Mouse (Mus musculus): ENCODE results near the gene Fbxo7. TPM values are rescaled to one million over a fixed set of nuclear protein-coding genes. Genes with fewer than 3 reads are reported as not detected.

Gene Fbxo7
- polyA plus RNA-seq, 1 experiment from 2014 or later = 25.9 TPM

DNA sequence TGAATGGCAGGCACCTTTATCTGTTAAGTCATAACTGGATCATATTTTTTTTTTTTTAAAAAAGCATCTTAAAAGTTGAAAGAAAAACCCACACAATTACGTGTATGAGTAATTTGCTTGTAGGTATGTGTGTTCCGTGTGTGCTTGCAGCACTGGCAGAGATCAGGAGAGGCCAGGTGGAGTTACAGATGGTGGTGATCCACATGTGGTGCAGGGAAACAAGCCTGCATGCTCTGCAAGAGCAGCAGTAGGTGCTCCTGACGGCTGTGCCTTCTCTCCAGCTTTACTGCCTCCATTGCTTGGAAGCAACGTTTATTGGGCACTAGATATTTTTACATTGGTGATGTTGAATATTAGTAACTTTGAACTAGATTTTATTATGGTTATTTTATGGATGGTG lies 21.9 kb downstream of the Fbxo7 start:
- Histone ChIP-seq H3K9ac (replicated peaks) (no peak overlapping the region), H3K27ac (no peak overlapping the region), H3K9me3 (no peaks in the 10 kb centered on the region), H3K4me3 (replicated peaks) (no peak overlapping the region), H3K4me2 (no peak overlapping the region), H3K27me3 (no peaks in the 10 kb centered on the region), H3K4me1 (replicated peaks) (no peaks in the 10 kb centered on the region), H3K36me3 (peaks cover 46% of the 10 kb centered on the region)
- ATAC-seq (ENCODE audit: insufficient number of reproducible peaks, insufficient read depth, low FRiP score, low TSS enrichment, low read depth) = no peak
- 74% methylated on average over 4 of the region's 4 CpGs for WGBS

DNA sequence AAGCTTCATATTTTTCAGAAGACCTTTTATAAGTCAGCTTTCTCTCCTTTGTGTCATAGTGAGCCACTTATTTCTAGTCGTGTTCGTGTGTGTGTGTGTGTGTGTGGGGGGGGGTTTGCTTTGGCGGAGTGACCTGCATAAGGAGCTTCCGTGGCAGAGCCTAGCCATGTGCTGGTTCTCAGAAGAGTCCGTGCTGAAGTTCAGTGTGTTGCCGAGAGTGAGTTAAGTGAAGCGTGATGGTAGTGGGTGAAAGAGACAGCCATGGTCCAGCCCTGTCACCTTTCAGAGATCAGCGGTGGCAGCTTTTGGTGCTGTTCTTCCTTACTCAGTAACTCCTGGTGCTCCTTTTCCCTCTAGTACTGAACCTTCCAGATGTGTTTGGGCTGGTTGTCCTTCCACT lies 22.3 kb downstream of the Fbxo7 start:
- Histone ChIP-seq H3K4me2 (no peak overlapping the region), H3K27me3 (no peaks in the 10 kb centered on the region), H3K4me1 (replicated peaks) (no peaks in the 10 kb centered on the region), H3K27ac (no peak overlapping the region), H3K9ac (replicated peaks) (no peak overlapping the region), H3K4me3 (replicated peaks) (no peak overlapping the region), H3K36me3 (peaks cover 43% of the 10 kb centered on the region), H3K9me3 (no peaks in the 10 kb centered on the region)
- WGBS = 89% methylated on average over 8 of the region's 8 CpGs
- no peak for ATAC-seq (ENCODE audit: insufficient number of reproducible peaks, insufficient read depth, low FRiP score, low TSS enrichment, low read depth)

DNA sequence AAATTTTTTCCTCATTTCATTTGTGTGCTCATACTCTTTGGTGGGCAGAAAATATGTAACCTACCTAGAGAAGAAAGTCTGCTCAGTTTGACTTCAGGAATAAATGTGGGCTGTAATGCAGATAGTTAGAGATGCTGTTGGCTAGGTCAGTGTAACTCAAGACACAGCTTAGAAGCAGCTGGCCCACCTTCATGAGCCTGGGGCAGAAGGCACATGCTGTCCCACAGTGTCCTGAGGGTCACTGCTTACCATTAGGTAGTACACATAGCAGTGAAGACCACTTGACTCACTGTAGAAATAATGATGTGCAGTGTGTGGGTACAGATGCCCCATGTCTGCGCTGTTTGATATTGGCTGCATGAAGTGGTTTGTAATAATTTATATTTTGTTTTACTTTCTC lies 24.6 kb downstream of the Fbxo7 start:
- Histone ChIP-seq H3K4me1 (replicated peaks) (no peaks in the 10 kb centered on the region), H3K27me3 (no peaks in the 10 kb centered on the region), H3K4me2 (no peak overlapping the region), H3K9ac (replicated peaks) (no peak overlapping the region), H3K36me3 (peaks cover 39% of the 10 kb centered on the region), H3K27ac (no peak overlapping the region), H3K4me3 (replicated peaks) (no peak overlapping the region), H3K9me3 (no peaks in the 10 kb centered on the region)
- WGBS = 97% methylated on average over 1 of the region's 1 CpGs
- ATAC-seq (ENCODE audit: insufficient number of reproducible peaks, insufficient read depth, low FRiP score, low TSS enrichment, low read depth) = no peak

DNA sequence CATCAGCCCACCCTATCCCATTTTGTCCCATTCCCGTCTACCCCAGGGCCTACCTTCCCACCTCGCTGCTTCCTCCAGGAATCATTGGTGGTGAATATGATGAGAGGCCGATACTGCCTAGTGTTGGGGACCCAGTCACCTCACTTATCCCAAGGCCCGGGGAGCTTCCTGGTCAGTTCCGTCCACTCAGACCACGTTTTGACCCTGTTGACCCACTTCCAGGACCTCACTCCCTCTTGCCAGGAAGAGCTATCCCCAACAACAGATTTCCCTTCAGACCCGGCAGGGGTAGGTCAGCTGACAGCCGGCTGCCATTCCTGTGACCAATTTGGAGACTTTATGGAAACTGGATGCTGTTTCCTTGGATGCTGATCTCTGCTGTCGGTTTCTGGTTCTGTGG lies 26.0 kb downstream of the Fbxo7 start:
- no peaks in the 10 kb centered on the region for H3K9me3 ChIP-seq
- no peak overlapping the region for H3K4me2 ChIP-seq
- no peaks in the 10 kb centered on the region for H3K4me1 ChIP-seq (replicated peaks)
- H3K4me3 ChIP-seq (replicated peaks) = no peak overlapping the region
- H3K27me3 ChIP-seq = no peaks in the 10 kb centered on the region
- no peak overlapping the region for H3K9ac ChIP-seq (replicated peaks)
- WGBS = 88% methylated on average over 9 of the region's 9 CpGs
- no peak overlapping the region for H3K27ac ChIP-seq
- ATAC-seq (ENCODE audit: insufficient number of reproducible peaks, insufficient read depth, low FRiP score, low TSS enrichment, low read depth) = no peak
- peaks cover 39% of the 10 kb centered on the region for H3K36me3 ChIP-seq

DNA sequence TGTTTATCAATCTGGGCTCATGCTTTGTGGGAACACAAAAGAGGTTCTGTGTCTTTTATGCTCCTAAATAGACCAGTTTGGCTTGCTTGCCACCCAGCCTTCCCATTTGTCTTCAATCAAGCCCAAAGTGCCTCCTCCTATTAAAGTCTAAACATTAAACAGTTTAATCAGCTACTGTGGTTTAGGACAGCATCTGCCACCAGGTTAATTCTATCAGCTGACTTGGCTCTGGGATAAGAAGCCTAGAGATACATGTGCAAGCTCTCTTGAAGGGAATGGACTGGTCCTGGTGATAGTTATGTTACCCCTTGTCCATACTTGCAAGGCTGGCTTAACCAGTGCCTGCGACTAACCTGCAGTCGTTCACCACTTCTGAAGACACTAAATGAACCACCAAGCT lies 28.8 kb downstream of the Fbxo7 start:
- 34% methylated on average over 2 of the region's 2 CpGs for whole genome bisulfite sequencing
- no peaks in the 10 kb centered on the region for H3K9me3 ChIP-seq
- peaks cover 21% of the 10 kb centered on the region for H3K36me3 ChIP-seq
- no peaks in the 10 kb centered on the region for H3K27me3 ChIP-seq
- H3K4me3 ChIP-seq (replicated peaks) = no peak overlapping the region
- ATAC-seq (ENCODE audit: insufficient number of reproducible peaks, insufficient read depth, low FRiP score, low TSS enrichment, low read depth) = no peak
- no peaks in the 10 kb centered on the region for H3K4me1 ChIP-seq (replicated peaks)
- H3K9ac ChIP-seq (replicated peaks) = no peak overlapping the region
- no peak overlapping the region for H3K4me2 ChIP-seq
- H3K27ac ChIP-seq = no peak overlapping the region

DNA sequence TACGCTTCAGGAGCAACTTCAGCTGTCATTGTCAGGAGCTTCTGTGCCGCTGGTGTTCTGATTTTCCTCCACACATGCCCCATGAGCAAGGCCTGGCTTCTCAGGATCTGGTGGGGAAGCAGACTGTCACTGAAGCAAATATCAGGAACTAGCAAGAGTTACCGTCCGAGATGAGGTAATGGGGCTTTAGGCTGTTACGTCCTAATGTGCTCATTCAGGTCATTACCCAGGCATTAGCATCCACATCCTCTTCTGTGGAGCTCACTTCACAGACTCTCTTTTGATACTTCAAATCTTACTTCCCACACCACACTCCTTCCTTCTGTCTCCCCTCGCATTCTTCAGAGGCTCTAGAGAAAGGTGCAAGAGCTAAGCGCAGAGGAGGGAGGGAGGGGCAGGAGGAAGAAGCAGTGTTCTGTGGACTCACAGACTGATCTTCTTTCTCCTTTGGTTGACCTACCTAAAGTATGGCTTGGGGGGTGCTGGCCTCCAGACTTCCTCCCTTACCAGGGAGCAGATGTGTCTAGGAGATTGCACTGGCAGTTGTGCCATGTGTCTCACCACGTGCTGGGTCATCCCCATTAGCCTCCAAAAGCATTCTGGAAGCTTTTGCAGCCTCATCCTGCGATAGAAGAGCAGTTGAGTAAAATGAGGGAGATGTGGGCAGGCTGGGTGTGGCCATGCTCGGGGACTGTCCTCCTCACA lies 31.2 kb downstream of the Fbxo7 start:
- 81% methylated on average over 10 of the region's 10 CpGs for WGBS
- 0 out of 2 replicates have a peak overlapping the region, but pooled peaks have one; percentile 7 for H3K27ac ChIP-seq
- H3K4me3 ChIP-seq (replicated peaks) = no peak overlapping the region
- no peak overlapping the region for H3K9ac ChIP-seq (replicated peaks)
- ATAC-seq (ENCODE audit: insufficient number of reproducible peaks, insufficient read depth, low FRiP score, low TSS enrichment, low read depth) = no peak
- H3K27me3 ChIP-seq = no peaks in the 10 kb centered on the region
- H3K4me2 ChIP-seq = no peak overlapping the region
- H3K4me1 ChIP-seq (replicated peaks) = no peaks in the 10 kb centered on the region
- H3K36me3 ChIP-seq = peaks cover 1% of the 10 kb centered on the region
- 0 out of 2 replicates have a peak, but pooled peaks cover 7% of the 10 kb centered on the region for H3K9me3 ChIP-seq

DNA sequence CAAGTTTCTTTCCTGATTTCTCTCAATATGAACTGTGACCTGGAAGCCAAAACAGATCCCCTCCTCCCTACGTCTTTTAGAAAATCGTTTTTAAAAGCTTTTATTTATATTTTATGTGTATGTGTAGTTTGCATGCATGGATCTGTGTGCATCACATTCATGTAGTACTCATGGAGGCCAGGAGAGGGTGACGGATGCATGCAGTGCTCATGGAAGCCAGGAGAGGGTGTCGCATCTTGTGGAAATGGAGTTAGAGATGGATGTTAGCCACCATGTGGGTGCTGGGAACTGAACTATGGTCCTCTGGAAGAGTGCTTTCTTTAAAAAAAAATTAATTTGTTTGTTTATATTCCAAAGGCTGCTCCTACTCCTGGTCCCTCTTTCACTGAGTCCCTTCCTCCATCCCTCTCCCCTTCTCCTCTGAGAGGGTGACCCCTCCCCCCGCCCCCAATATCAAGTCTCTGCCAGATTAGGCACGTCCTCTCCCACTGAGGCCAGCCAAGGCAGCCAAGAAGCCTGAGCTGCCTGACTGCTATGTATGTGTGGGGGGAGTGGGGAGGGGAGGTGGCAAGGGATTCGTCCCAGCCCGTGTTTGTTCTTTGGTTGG lies 34.6 kb downstream of the Fbxo7 start:
- Histone ChIP-seq H3K27me3 (no peaks in the 10 kb centered on the region), H3K36me3 (no peaks in the 10 kb centered on the region; the same call in 1 of the 2 replicates), H3K27ac (no peak overlapping the region), H3K4me3 (replicated peaks) (no peak overlapping the region), H3K4me2 (no peak overlapping the region), H3K4me1 (replicated peaks) (peaks cover 6% of the 10 kb centered on the region), H3K9me3 (0 out of 2 replicates have a peak, but pooled peaks cover 7% of the 10 kb centered on the region), H3K9ac (replicated peaks) (no peak overlapping the region)
- ATAC-seq (ENCODE audit: insufficient number of reproducible peaks, insufficient read depth, low FRiP score, low TSS enrichment, low read depth) = no peak
- 88% methylated on average over 8 of the region's 8 CpGs for WGBS

DNA sequence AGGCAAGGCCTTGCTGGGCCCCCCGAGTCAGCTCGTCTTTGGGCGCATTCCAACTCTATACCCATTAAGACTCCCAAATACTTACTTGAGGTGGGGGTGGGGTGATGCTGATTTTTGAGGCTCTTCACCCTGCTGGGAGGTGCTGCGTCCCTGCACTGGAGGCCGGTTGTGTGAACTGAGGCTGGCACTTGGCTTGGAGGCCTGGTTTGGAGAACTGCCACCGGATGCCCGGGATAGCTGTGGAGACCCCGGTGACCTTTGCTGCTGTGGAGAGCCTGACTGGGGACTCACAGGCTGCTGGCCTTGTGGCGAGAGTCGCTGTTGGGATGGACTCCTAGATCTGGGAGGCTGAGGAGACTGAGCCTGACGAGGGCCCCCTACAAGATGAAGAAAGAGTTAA lies 35.5 kb downstream of the Fbxo7 start:
- H3K4me2 ChIP-seq = no peak overlapping the region
- H3K27ac ChIP-seq = no peak overlapping the region
- 82% methylated on average over 11 of the region's 11 CpGs for WGBS

DNA sequence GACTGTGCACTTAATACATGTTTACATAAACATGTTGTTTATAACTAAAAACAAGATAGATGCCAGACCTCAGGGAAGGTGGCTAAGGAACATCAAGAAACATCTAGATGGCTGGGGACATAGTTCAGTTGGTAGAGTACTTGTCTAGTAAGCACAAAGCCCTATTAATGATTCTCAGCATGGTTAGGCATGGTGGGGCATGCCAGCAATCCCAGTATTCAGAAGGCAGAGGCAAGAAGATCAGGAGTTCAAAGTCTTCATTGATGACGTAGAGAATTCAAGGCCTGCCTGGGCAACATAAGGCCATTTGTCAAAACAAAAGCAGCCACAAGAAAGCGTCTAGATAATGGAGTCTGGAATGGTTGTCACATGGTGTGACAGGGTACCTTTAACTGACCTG lies 35.9 kb downstream of the Fbxo7 start:
- H3K4me3 ChIP-seq (replicated peaks) = no peak overlapping the region
- no peak for ATAC-seq (ENCODE audit: insufficient number of reproducible peaks, insufficient read depth, low FRiP score, low TSS enrichment, low read depth)
- H3K4me1 ChIP-seq (replicated peaks) = peaks cover 6% of the 10 kb centered on the region
- 69% methylated on average over 2 of the region's 2 CpGs for WGBS
- no peaks in the 10 kb centered on the region for H3K27me3 ChIP-seq
- H3K4me2 ChIP-seq = no peak overlapping the region
- no peaks in the 10 kb centered on the region; the same call in 1 of the 2 replicates for H3K36me3 ChIP-seq
- H3K9ac ChIP-seq (replicated peaks) = no peak overlapping the region
- H3K27ac ChIP-seq = no peak overlapping the region
- 0 out of 2 replicates have a peak, but pooled peaks cover 7% of the 10 kb centered on the region for H3K9me3 ChIP-seq

More for the DNA sequence above, 35.5 kb downstream of the Fbxo7 start:
- H3K4me1 ChIP-seq (replicated peaks) = peaks cover 6% of the 10 kb centered on the region
- no peak for ATAC-seq (ENCODE audit: insufficient number of reproducible peaks, insufficient read depth, low FRiP score, low TSS enrichment, low read depth)
- no peak overlapping the region for H3K9ac ChIP-seq (replicated peaks)
- H3K4me3 ChIP-seq (replicated peaks) = no peak overlapping the region
- H3K27me3 ChIP-seq = no peaks in the 10 kb centered on the region
- no peaks in the 10 kb centered on the region; the same call in 1 of the 2 replicates for H3K36me3 ChIP-seq
- H3K9me3 ChIP-seq = 0 out of 2 replicates have a peak, but pooled peaks cover 7% of the 10 kb centered on the region

DNA sequence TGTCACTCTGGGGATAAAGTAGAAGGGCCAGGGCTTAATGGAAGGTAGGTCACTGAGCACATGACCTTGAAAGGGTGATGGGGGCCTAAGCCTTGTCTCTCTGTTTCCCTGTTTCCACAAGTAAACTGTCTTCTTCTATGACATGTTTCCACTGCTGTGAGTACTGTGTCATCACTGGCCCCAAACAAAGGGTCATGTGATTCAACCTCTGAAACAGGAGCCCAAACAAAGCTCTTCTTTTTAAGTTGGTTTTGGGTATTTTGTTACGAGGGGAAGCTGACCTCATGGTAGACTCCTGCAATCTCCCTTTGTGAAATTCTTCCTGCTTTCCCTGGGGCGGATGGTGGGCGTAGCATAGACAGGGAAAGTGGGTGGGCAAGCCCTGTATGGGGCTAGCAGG lies 38.5 kb downstream of the Fbxo7 start:
- no peaks in the 10 kb centered on the region for H3K36me3 ChIP-seq
- H3K27me3 ChIP-seq = no peaks in the 10 kb centered on the region
- ATAC-seq (ENCODE audit: insufficient number of reproducible peaks, insufficient read depth, low FRiP score, low TSS enrichment, low read depth) = no peak
- no peak overlapping the region for H3K27ac ChIP-seq
- H3K9ac ChIP-seq (replicated peaks) = no peak overlapping the region
- no peak overlapping the region for H3K4me3 ChIP-seq (replicated peaks)
- 82% methylated on average over 3 of the region's 3 CpGs for WGBS
- no peak overlapping the region for H3K4me2 ChIP-seq
- peaks cover 12% of the 10 kb centered on the region for H3K4me1 ChIP-seq (replicated peaks)
- 0 out of 2 replicates have a peak, but pooled peaks cover 7% of the 10 kb centered on the region for H3K9me3 ChIP-seq

DNA sequence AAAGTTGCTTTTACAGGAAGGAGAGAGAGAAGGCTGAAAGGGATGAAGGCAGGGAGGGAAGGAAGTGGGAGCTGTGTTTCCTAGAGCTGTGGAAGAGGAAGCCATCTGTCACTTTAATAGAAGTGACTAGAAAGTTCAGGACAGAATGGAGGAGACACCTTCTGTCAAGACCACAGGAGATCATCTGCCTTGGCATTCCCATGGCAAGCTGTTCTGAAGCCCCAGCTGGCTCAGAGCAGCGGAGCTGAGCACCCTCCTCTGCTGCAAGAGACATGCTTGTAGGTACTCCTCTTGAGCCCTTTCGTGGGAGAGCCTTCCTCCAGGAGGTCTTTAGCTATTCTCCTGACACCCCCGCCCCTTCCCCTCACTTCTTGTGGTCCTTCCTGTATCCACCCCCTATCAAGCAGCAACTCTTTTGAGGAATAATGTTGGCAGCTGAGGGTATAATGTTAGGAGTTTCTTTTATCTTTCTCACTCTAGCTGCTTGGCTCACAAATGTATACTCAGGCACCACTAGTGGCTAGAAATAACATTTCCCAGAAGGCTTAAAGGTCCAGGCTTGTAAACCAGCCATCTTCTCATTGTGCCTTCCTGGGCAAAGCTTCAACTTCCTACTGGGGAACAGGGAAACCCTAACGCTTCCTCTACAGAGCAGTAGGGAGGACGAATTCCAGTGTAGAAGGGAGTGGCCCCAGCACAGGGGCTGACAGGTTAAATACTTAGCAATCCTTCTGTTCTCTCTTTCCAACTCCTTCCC lies 40.7 kb downstream of the Fbxo7 start:
- H3K9ac ChIP-seq (replicated peaks) = no peak overlapping the region
- ATAC-seq (ENCODE audit: insufficient number of reproducible peaks, insufficient read depth, low FRiP score, low TSS enrichment, low read depth) = no peak
- H3K36me3 ChIP-seq = no peaks in the 10 kb centered on the region
- H3K4me2 ChIP-seq = no peak overlapping the region
- H3K27ac ChIP-seq = no peak overlapping the region
- no peaks in the 10 kb centered on the region for H3K9me3 ChIP-seq
- H3K4me1 ChIP-seq (replicated peaks) = peaks cover 12% of the 10 kb centered on the region
- no peak overlapping the region for H3K4me3 ChIP-seq (replicated peaks)
- 62% methylated on average over 5 of the region's 5 CpGs for WGBS
- no peaks in the 10 kb centered on the region for H3K27me3 ChIP-seq

Measured in limb, embryonic 12.5 days (tissue).